Mouse (Mus musculus) stomach, postnatal 0 days (tissue): ENCODE results near the gene Pla2g2f. TPM values are rescaled to one million over a fixed set of nuclear protein-coding genes. Genes with fewer than 3 reads are reported as not detected.

Source experiments
- ATAC-seq: fragments of 200-750 bp; cut with Nextera tagmentation; 2 replicates; pipeline ENCODE4 v1.8.0; 2017; ENCODE audit not compliant: low FRiP score, low TSS enrichment
- DNase-seq: peaks from one replicate; pipeline ENCODE4 v3.0.0-alpha.2; 2016; ENCODE audit warnings: low spot score
- H3K27ac ChIP-seq: fragments of 300-500 bp; sonication (generic); replicated peaks from 2 replicates; pipeline ENCODE4 v1.5.1; 2014; ENCODE audit warnings: mild to moderate bottlenecking, control low read depth
- H3K27me3 ChIP-seq: fragments of 300-500 bp; sonication (generic); 2 replicates; pipeline ENCODE4 v1.6.1; 2014; ENCODE audit warnings: low read length; ENCODE audit not compliant: control insufficient read depth, insufficient read depth
- H3K36me3 ChIP-seq: fragments of 300-500 bp; sonication (generic); 2 replicates; pipeline ENCODE4 v1.6.1; 2014; ENCODE audit warnings: low read length, mixed read lengths; ENCODE audit not compliant: control insufficient read depth, insufficient read depth
- H3K4me1 ChIP-seq: fragments of 300-500 bp; sonication (generic); replicated peaks from 2 replicates; pipeline ENCODE4 v1.6.1; 2014; ENCODE audit warnings: antibody characterized with exemption; ENCODE audit not compliant: control insufficient read depth, insufficient read depth
- H3K4me2 ChIP-seq: fragments of 300-500 bp; sonication (generic); replicated peaks from 2 replicates; pipeline ENCODE4 v1.6.1; 2014; ENCODE audit warnings: low read depth, mild to moderate bottlenecking, control low read depth, moderate library complexity
- H3K4me3 ChIP-seq: fragments of 300-500 bp; sonication (generic); 2 replicates; pipeline ENCODE4 v1.5.1; 2014; ENCODE audit warnings: low read depth, low read length, control low read depth
- H3K9ac ChIP-seq: fragments of 300-500 bp; sonication (generic); 2 replicates; pipeline ENCODE4 v1.6.1; 2014; ENCODE audit warnings: mild to moderate bottlenecking, low read length, control low read depth, mixed read lengths
- H3K9me3 ChIP-seq: fragments of 300-500 bp; sonication (generic); 2 replicates; pipeline ENCODE4 v1.6.1; 2016; ENCODE audit warnings: low read length; ENCODE audit not compliant: control insufficient read depth
- CTCF ChIP-seq: IDR thresholded peaks from 2 replicates; pipeline ENCODE4 v1.5.1; 2016; ENCODE audit warnings: antibody characterized with exemption, low read depth, mild to moderate bottlenecking, moderate library complexity
- EP300 ChIP-seq: optimal IDR thresholded peaks from 2 replicates; pipeline ENCODE3; 2016; ENCODE audit warnings: antibody characterized with exemption
- WGBS: fragments of 180-500 bp; shearing (Covaris S2); extraction: QIAGEN DNeasy Blood & Tissue Kit; methylation state at CpG from one replicate; pipeline ENCODE4 v1.1.7; 2014; 5-methylcytosine and 5-hydroxymethylcytosine counted together
- polyA plus RNA-seq: library from polyadenylated mRNA; unstranded; fragments of >200 nt; fragmentation: Nextera tagmentation; extraction: Ambion mirVana; gene quantifications from 2 replicates; pipeline ENCODE4 v1.2.1, GENCODE M21; 2015

Gene Pla2g2f
- polyA plus RNA-seq, 1 experiment from 2014 or later, result 8.7 TPM

DNA sequence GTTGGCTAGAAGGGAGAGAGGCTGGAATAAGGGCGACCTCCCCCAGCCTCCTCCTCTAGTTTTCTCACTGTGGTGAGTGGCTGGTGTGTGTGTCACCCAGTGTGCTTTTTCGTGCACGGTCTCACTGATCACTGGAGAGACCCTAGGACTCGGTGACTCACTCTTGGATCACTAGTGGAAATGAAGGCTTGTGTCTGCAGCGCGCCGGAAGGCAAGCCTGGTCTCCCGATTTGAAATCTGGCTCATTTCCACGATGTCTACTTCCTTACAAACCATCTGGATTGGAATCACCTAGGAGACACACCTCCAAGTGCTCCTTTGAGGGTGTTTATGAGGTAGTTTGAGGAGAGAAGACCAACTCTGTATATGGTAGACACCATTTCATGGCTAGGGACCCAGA lies 10.6 kb downstream of the Pla2g2f start:
- Histone ChIP-seq H3K4me3 (no peak overlapping the region), H3K4me2 (no peak overlapping the region), H3K4me1 (no peaks in the 10 kb centered on the region), H3K9me3 (no peaks in the 10 kb centered on the region), H3K27me3 (no peaks in the 10 kb centered on the region), H3K9ac (no peak overlapping the region), H3K36me3 (no peaks in the 10 kb centered on the region), H3K27ac (no peak overlapping the region)
- WGBS, result 85% methylated on average over 9 of the region's 9 CpGs
- ATAC-seq (no peak), DNase-seq (no peak)
- TF ChIP-seq EP300 (no peak), CTCF (no peak)

GRCm38 (mm10) chr4:138745884-138746283 lies 11.5 kb downstream of the Pla2g2f start:
- no peaks in the 10 kb centered on the region for H3K9me3 ChIP-seq

DNA sequence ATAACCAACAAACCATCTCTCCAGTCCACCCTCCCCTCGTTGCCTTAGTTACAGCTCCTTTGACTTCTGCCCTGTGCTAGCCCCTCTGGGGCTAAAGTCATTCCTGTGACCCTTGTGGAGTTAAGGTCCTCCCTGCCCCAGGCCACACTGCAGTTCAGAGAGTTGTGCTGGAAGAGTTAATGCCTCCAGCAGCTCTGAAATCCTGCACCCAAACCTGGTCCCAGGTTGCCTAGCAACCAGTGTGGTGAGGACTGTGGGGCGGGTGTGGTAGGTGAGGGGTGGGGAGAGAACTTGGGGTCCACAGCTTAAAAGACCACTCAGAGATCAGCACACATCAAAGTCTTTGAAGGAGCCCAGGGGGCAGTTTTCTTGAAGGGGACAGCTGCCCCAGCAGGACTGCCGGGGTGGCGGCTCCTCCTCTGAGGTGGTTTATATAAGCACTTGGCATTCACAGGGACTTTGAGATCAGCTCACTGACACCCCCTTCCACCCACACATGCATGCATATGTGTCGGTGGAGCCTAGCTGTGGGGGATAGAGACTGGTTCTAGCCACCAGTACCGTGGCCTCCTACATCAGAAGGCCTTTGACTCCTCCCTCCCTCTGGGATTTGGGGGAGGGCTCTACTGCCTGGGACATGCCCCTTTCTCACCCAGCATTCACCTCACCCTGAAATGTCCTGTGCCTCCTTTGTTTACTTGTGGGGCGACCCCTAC lies 18.1 kb downstream of the Pla2g2f start:
- TF ChIP-seq EP300 (no peak), CTCF (no peak)
- WGBS, result 21% methylated on average over 7 of the region's 7 CpGs
- Histone ChIP-seq H3K4me1 (no peaks in the 10 kb centered on the region), H3K4me3 (no peak overlapping the region), H3K4me2 (no peak overlapping the region), H3K27me3 (no peaks in the 10 kb centered on the region), H3K27ac (no peak overlapping the region), H3K9me3 (no peaks in the 10 kb centered on the region), H3K9ac (no peak overlapping the region), H3K36me3 (no peaks in the 10 kb centered on the region)
- ATAC-seq, result no peak
- DNase-seq, result peak; percentile 31

More at GRCm38 (mm10) chr4:138745884-138746283, 11.5 kb downstream of the Pla2g2f start:
- Histone ChIP-seq H3K4me3 (no peak overlapping the region), H3K9ac (no peak overlapping the region), H3K36me3 (no peaks in the 10 kb centered on the region), H3K4me2 (no peak overlapping the region), H3K27me3 (no peaks in the 10 kb centered on the region), H3K4me1 (no peaks in the 10 kb centered on the region), H3K27ac (no peak overlapping the region)
- TF ChIP-seq EP300 (no peak), CTCF (peak; percentile 27; the same call in 1 of the 2 replicates)
- WGBS, result 46% methylated on average over 4 of the region's 4 CpGs
- ATAC-seq (no peak), DNase-seq (peak; percentile 61)

- H3K27me3 ChIP-seq, result no peaks in the 10 kb centered on the region
- no peaks in the 10 kb centered on the region for H3K36me3 ChIP-seq
- H3K27ac ChIP-seq, result peak within 1 kb of the TSS; percentile 82
- ATAC-seq, result peak; percentile 92
- H3K4me2 ChIP-seq, result no peak within 1 kb of the TSS
- DNase-seq, result peak; percentile 85
- no peaks in the 10 kb centered on the region for H3K4me1 ChIP-seq
- TF ChIP-seq EP300, result no peak
- 31% methylated on average over 7 of the region's 7 CpGs for WGBS
- H3K9me3 ChIP-seq, result no peaks in the 10 kb centered on the region
- H3K9ac ChIP-seq, result no peak within 1 kb of the TSS
- no peak within 1 kb of the TSS for H3K4me3 ChIP-seq
These were observed 20.4 kb downstream of the Pla2g2f start, which contains the start of gene Ubxn10 for GRCm38 (mm10) chr4:138737031-138737430. Ubxn10 (minus strand) TSS chr4:138737167.

DNA sequence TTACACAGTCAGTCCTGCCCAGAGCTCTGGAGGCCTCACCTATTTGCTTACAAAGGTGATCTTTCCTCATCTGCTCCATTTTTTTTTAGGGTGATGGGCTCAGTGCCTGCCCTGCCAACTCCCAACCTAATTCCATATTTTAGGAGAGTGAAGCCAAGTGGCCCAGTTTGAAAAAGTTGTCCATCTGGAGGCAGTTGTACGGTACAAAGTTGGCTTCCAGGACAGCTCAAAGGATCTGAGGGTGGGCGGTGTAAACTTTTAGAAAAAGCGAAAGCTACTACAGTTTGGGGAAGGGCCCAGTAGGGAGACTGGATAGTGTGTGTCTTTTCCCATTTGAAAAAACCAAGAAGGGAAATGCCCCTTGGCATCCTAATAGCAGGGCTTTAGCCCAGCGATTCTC lies 22.6 kb downstream of the Pla2g2f start:
- H3K9ac ChIP-seq, result no peak overlapping the region
- H3K27me3 ChIP-seq, result no peaks in the 10 kb centered on the region
- H3K4me2 ChIP-seq, result no peak overlapping the region
- H3K4me3 ChIP-seq, result no peak overlapping the region
- H3K36me3 ChIP-seq, result no peaks in the 10 kb centered on the region
- H3K4me1 ChIP-seq, result no peaks in the 10 kb centered on the region
- H3K9me3 ChIP-seq, result no peaks in the 10 kb centered on the region
- 87% methylated on average over 4 of the region's 4 CpGs for WGBS
- DNase-seq (no peak), ATAC-seq (no peak)
- no peak overlapping the region for H3K27ac ChIP-seq
- no peak for TF ChIP-seq EP300
- TF ChIP-seq CTCF, result no peak

GRCm38 (mm10) chr4:138734105-138734504 lies 23.3 kb downstream of the Pla2g2f start:
- Histone ChIP-seq H3K4me3 (no peak overlapping the region), H3K4me2 (no peak overlapping the region), H3K9ac (no peak overlapping the region), H3K9me3 (no peaks in the 10 kb centered on the region), H3K27ac (no peak overlapping the region), H3K4me1 (no peaks in the 10 kb centered on the region), H3K27me3 (no peaks in the 10 kb centered on the region), H3K36me3 (no peaks in the 10 kb centered on the region)
- DNase-seq (no peak), ATAC-seq (no peak)
- TF ChIP-seq CTCF, result no peak
- no peak for TF ChIP-seq EP300
- 59% methylated on average over 7 of the region's 7 CpGs for WGBS
